Mouse (Mus musculus): ENCODE data around the gene Birc5.
"Not testable (repeated sequence)": the region's sequence is repeated elsewhere in the genome, so short reads cannot be mapped to it uniquely, and the experiment has no call there.

Birc5 gene

GRCm38 (mm10) chr11:117827386-117827785, 21.7 kb upstream of the Birc5 start:
- DNase-seq = no peak

- DNase-seq = no peak
Measured at GRCm38 (mm10) chr11:117828149-117828887, 20.7 kb upstream of the Birc5 start.

- no peak for DNase-seq
Measured at GRCm38 (mm10) chr11:117828888-117829604, 20.0 kb upstream of the Birc5 start.

GRCm38 (mm10) chr11:117829671-117830215, 19.3 kb upstream of the Birc5 start:
- no peak for DNase-seq

- DNase-seq = no peak
Measured at GRCm38 (mm10) chr11:117830401-117830800, 18.6 kb upstream of the Birc5 start.

GRCm38 (mm10) chr11:117832086-117832969, 16.7 kb upstream of the Birc5 start:
- DNase-seq = peak; percentile 34

- DNase-seq = not testable (repeated sequence)
Measured at GRCm38 (mm10) chr11:117833509-117833908, 15.5 kb upstream of the Birc5 start.

GRCm38 (mm10) chr11:117834086-117834485, 15.0 kb upstream of the Birc5 start:
- no peak for DNase-seq

DNA sequence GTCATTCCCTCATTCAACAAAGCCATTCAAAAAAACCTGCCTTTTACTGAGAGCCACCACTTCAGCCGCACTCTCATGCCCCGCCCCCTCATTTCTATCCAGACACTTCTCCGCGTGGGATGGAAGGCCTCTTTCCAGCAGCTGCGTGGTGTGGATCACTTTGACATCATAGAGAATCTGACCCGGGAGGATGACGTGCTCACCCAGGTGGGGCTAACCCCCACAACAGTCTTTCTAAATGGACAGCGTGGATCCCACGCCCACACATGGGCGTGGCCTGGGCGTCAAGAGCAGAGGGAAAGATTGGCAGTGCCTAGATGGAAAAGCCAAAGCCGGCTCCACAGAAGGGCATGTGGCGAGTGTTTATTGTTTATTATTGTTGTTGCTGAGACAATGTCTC, 12.7 kb upstream of the Birc5 start:
- DNase-seq = no peak

DNA sequence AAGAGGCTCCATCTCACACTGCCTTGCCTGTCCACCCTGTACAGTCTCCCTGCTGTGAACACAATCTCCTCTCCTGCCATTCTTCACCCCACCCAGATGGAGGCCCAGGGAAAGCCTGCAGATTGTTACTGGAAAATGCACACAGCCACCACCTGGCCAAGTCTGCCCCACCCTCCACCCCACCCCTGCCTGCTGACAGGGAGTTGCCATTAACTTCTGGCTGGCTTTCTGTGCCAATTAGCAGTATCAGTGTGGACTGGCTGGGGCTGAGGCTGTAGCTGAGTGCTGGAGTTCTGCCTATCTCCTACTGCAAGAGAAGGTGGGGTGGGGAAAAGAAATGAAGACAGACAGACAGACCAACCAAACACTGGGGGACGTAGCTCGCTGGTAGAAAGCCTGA, 10.5 kb upstream of the Birc5 start:
- DNase-seq = no peak

DNA sequence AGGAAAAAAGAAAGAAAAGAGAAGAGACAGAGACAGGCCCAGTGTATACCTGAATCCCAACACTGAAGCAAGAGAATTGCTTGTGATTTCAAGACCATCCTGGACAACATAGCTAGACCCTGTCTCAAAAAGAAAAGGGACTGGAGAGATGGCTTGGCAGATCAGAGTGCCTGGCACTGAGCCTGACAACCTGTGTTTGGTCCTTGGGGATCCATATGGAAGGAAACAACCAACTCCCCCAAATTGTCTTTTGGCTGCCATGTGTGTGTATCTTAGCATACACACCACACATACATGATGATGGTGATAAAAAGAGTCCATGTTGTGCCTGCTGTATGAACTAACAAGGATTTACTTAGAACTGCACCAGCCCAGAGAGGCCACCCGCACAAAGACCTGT, 10.0 kb upstream of the Birc5 start:
- DNase-seq = no peak

DNA sequence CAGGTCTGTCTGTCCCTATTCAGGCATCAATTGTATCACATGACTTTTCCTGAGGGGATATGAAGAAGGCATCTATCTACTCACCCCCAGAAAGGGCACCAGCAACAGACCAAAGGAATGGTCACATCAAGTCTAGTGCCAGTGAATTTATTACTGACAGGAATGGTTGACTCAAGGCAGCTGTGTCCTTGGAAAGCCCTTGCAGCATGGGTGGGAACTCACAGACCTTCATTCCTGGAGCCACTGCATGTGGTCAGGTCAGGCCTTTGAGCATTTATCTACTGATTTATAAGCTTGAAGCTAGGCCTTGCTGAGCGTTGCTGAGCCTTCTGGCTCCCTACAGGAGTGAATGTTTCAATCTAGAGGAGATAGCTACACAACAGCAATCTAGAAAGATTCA, 8.1 kb upstream of the Birc5 start:
- DNase-seq = no peak

GRCm38 (mm10) chr11:117843434-117843833, 5.6 kb upstream of the Birc5 start:
- DNase-seq = no peak

- DNase-seq = no peak
Measured at GRCm38 (mm10) chr11:117844997-117845396, 4.1 kb upstream of the Birc5 start.

GRCm38 (mm10) chr11:117845651-117846050, 3.4 kb upstream of the Birc5 start:
- no peak for DNase-seq

- no peak for DNase-seq
Measured at GRCm38 (mm10) chr11:117846640-117847039, 2.4 kb upstream of the Birc5 start.

DNA sequence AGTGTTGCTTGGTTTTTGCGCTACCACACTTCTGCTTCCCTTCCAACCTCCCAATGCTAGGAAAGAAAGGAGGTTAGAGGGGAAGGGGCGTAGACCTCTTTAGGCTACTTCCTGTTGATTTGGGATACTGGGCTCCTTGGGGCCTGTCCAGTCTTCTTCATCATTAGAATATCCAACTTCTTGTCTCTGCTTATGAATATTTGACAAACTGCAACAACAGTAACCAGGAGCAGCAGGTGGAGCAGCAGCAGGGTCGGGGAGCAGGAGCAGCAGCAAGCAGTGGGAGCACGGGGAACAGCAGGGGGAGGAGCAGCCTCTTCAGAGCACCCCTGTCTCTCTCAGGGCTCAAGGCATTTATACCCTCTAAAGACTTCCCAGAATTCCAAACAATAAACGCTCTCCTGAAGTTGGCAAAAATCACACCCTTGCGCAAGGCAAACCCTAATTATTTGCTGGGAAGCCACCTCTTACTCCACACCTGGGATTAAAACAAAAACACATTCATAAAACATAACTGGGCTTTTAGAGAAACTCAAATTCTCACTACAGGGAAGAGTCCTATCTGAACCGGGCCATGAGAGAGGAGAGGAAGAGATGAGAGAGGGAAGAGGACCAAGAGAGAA, 1.3 kb upstream of the Birc5 start:
- no peak for DNase-seq

DNA sequence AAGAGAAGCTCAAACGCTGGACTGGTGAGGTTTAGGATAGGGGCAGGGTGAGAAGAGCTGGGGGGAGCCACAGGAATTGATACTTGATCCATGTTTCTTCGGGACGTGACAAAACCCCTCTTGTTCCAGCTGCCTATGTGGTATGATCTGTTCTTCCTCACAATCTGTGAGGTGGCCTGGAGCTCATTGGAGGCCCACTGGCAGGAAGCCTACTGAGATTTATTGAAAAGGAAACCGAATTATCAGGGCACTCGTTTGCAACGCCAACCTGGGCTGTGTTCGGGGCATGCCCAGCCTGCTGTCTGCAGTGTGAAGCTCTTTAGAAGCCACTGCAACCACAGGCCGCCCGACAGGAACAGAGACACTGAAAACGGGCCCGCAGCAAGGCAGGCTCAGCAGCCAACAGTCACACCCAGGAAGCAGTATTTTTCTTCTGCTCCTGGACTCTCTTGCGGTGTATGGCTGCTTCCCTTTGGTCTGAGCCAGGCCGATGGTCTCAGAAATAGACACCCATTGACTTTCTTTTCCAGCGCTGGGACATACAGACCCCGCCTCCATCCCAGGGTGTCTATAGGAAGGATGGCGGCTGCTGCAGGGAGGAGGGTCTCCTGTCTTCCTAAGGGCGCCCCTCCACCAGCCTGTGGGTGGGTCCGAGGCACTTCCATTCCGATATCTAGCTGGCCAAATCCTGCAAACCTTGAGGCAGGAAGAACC, 623 bp upstream of the Birc5 start:
- DNase-seq = no peak

DNA sequence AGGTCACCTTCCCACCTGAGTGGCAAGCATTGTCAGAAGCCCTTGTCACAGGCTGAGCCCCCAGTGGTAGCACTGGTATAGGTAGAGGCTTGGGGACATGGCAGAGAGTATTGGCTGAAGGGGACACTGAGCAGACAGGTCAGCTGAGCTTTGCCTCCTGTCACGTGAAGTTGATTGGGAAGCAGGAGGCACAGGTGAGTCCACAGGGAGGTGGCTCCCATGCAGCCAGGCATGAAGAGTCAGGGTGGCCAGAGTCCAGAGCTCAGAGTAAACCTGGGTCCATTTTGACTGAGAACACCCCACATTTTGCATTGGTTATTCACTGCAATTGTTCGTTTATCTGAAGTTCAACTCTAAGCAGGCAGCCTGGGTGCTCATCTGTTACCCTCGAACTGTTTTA, 3.8 kb downstream of the Birc5 start:
- no peak for DNase-seq

DNA sequence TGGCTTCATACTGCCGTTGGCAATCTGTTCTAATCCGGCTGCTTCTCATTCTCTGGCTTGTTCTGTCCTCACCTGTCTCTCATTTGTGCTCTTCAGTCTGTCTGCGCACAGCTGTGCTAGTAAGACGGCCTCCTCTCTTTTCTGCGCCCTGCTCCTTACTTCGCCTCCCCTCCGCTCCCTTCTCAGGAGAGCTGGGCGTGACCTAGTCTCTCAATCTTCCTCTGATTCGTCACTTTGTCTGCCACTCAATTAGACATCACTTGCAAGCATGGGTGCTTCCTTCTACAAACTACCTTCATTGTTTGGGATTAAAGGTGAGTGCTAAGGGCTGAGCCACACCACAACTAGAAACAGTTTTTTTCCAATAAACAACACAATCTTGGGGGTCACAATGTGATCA, 5.2 kb downstream of the Birc5 start:
- no peak for DNase-seq

GRCm38 (mm10) chr11:117855360-117855759, 6.3 kb downstream of the Birc5 start:
- DNase-seq = no peak

DNA sequence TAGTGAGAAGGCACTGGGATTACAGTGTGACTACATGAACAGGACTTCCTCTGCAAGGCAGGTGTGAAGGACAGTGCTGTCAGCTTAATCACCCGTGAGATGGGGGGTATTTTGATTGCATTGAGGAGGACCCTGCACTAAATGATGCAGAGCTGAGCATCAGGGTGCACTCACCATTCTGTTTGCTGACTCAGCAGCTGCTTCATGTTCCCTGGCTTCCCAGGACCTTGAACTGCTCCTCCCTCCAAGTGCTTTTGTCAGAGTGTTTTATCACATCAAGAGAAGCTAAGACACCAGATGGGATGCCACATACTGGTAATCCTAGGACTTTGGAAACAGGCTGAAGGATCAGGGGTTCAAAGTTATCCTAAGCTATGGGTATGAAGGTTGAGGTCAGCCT, 6.9 kb downstream of the Birc5 start:
- no peak for DNase-seq

Measured in cerebellum, adult 11 months (tissue).